Mouse (Mus musculus) midbrain, postnatal 0 days (tissue): ENCODE results near the gene Gsta4. TPM values are rescaled to one million over a fixed set of nuclear protein-coding genes. Genes with fewer than 3 reads are reported as not detected.
"Not testable (repeated sequence)": the region's sequence is repeated elsewhere in the genome, so short reads cannot be mapped to it uniquely, and the experiment has no call there.

ENCODE experiments used
- ATAC-seq: fragments of 200-750 bp; cut with Nextera tagmentation; 2 replicates; pipeline ENCODE4 v1.8.0; 2017; ENCODE audit warnings: moderate number of reproducible peaks, mild to moderate bottlenecking, moderate TSS enrichment, moderate library complexity; ENCODE audit not compliant: low FRiP score
- DNase-seq: peaks from one replicate; pipeline ENCODE4 v3.0.0-alpha.2; 2015; ENCODE audit warnings: low spot score
- H3K27ac ChIP-seq: fragments of 300-500 bp; sonication (generic); 2 replicates; pipeline ENCODE4 v1.5.1; 2014; ENCODE audit warnings: low read depth, mild to moderate bottlenecking, low read length, mixed read lengths
- H3K27me3 ChIP-seq: fragments of 300-500 bp; sonication (generic); 2 replicates; pipeline ENCODE4 v1.6.1; 2014; ENCODE audit warnings: low read length, control low read depth, mixed read lengths; ENCODE audit not compliant: insufficient read depth
- H3K36me3 ChIP-seq: fragments of 300-500 bp; sonication (generic); 2 replicates; pipeline ENCODE4 v1.6.1; 2014; ENCODE audit warnings: low read length, control low read depth, mixed read lengths; ENCODE audit not compliant: insufficient read depth
- H3K4me1 ChIP-seq: fragments of 300-500 bp; sonication (generic); 2 replicates; pipeline ENCODE4 v1.6.1; 2014; ENCODE audit warnings: mild to moderate bottlenecking, control low read depth, antibody characterized with exemption, low read length, mixed read lengths; ENCODE audit not compliant: insufficient read depth
- H3K4me2 ChIP-seq: fragments of 300-500 bp; sonication (generic); 2 replicates; pipeline ENCODE4 v1.6.1; 2014; ENCODE audit warnings: low read depth, mild to moderate bottlenecking, low read length, mixed read lengths; ENCODE audit not compliant: poor library complexity, severe bottlenecking
- H3K4me3 ChIP-seq: fragments of 300-500 bp; sonication (generic); 2 replicates; pipeline ENCODE4 v1.5.1; 2014; ENCODE audit warnings: low read depth, mild to moderate bottlenecking, low read length, moderate library complexity
- H3K9ac ChIP-seq: fragments of 300-500 bp; sonication (generic); replicated peaks from 2 replicates; pipeline ENCODE4 v1.6.1; 2014; ENCODE audit warnings: mild to moderate bottlenecking, low read length, moderate library complexity, mixed read lengths; ENCODE audit not compliant: poor library complexity, severe bottlenecking
- H3K9me3 ChIP-seq: fragments of 300-500 bp; sonication (generic); 2 replicates; pipeline ENCODE4 v1.6.1; 2016; ENCODE audit warnings: low read length, control low read depth
- CTCF ChIP-seq: IDR thresholded peaks from 2 replicates; pipeline ENCODE4 v1.5.1; 2016; ENCODE audit warnings: antibody characterized with exemption, mild to moderate bottlenecking
- WGBS: fragments of 180-500 bp; shearing (Covaris S2); extraction: QIAGEN DNeasy Blood & Tissue Kit; methylation state at CpG from one replicate; pipeline ENCODE4 v1.1.7; 2014; 5-methylcytosine and 5-hydroxymethylcytosine counted together
- polyA plus RNA-seq: library from polyadenylated mRNA; unstranded; fragments of >200 nt; fragmentation: Nextera tagmentation; extraction: Ambion mirVana; gene quantifications from 2 replicates; pipeline ENCODE4 v1.2.1, GENCODE M21; 2015
- total RNA-seq: library from RNA; depleted of rRNA; stranded (reverse); fragments of >200 nt; gene quantifications from 2 replicates; pipeline ENCODE4 v1.2.3, GENCODE M21; 2014

Gene Gsta4
- total and polyA plus RNA-seq, 2 experiments from 2014 or later, result 12.9 to 28.2 TPM

- DNase-seq, result no peak
- Histone ChIP-seq H3K4me2 (no peak overlapping the region), H3K4me1 (no peaks in the 10 kb centered on the region), H3K27ac (no peak overlapping the region), H3K4me3 (no peak overlapping the region), H3K27me3 (no peaks in the 10 kb centered on the region), H3K36me3 (peaks cover 51% of the 10 kb centered on the region), H3K9ac (no peak overlapping the region), H3K9me3 (no peaks in the 10 kb centered on the region)
- no peak for ATAC-seq
- no peak for TF ChIP-seq CTCF
- WGBS, result 93% methylated on average over 6 of the region's 6 CpGs
Measured at GRCm38 (mm10) chr9:78165454-78165853, 17.1 kb upstream of the Gsta4 start.

DNA sequence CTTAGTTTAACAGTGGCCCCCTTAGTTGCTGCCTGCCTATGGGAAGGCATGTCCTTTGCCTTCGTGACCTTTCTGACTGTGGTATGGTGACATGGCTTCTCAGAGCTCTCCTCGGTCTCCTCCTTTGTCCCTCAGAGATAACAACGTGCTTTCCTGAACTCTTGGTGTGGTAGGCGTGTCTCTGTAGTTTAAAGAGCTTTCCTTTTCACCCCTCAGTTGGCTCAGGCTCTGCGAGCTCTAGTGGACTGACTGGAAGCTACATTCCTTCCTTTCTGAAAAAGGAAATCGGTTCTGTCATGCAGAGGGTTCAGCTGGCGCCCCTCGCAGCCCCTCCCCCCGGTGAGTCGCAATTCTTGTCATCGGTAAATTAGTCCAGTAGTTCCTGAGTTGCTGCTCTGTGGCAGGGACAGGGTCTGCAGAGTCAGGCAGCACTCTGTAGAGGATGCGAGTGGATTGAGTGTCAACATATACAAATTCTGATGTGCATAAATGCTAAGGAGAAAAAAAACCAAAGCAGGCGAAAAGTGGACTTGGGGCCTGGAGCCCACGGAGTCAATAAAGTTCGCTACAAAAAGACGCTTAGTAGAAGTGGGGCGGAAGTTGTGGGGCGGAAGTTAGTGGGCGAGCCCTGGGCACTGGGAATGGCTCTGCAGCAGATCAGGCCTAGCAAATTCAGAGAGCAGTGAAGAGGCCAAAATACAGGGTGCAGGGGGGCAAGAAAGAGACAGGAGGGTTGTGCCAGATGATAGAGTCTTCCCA is 15.7 kb upstream of the Gsta4 start:
- Histone ChIP-seq H3K27ac (no peak overlapping the region), H3K27me3 (no peaks in the 10 kb centered on the region), H3K9me3 (no peaks in the 10 kb centered on the region), H3K36me3 (peaks cover 36% of the 10 kb centered on the region), H3K4me1 (no peaks in the 10 kb centered on the region), H3K4me3 (no peak overlapping the region), H3K4me2 (no peak overlapping the region), H3K9ac (no peak overlapping the region)
- ATAC-seq, result no peak
- no peak for DNase-seq
- 85% methylated on average over 19 of the region's 19 CpGs for WGBS
- no peak for TF ChIP-seq CTCF

DNA sequence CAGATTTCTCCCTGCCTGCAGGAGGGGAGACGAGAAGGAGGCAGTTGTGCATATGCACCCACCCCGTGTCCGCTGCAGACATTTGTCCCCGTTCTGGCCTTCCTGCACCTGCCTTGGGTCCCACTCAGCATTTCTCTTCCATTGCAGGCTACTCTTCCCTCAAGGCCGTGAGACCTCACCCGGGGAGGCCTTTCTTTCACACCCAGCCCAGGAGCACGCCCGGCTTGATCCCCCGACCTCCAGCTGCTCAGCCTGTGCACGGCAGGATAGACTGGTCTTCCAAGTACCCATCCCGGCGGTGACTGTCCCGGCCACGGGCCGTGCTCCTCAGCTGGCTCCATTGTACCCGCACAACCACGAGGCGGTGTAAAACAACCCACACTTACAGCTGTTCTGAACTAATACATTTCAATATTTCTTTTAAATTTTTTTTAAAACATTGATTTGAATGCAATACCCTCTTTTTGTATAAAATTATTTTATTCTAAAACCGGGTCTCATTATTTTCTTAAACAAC is 15.1 kb upstream of the Gsta4 start:
- DNase-seq (no peak), ATAC-seq (no peak)
- Histone ChIP-seq H3K4me2 (no peak overlapping the region), H3K27ac (no peak overlapping the region), H3K27me3 (no peaks in the 10 kb centered on the region), H3K4me1 (no peaks in the 10 kb centered on the region), H3K9me3 (no peaks in the 10 kb centered on the region), H3K4me3 (no peak overlapping the region), H3K9ac (no peak overlapping the region), H3K36me3 (peaks cover 30% of the 10 kb centered on the region)
- TF ChIP-seq CTCF, result no peak
- 90% methylated on average over 19 of the region's 19 CpGs for WGBS

GRCm38 (mm10) chr9:78168864-78169263 is 13.7 kb upstream of the Gsta4 start:
- H3K9ac ChIP-seq, result no peak overlapping the region
- H3K4me1 ChIP-seq, result no peaks in the 10 kb centered on the region
- DNase-seq (peak; percentile 19), ATAC-seq (no peak)
- 98% methylated on average over 6 of the region's 6 CpGs for WGBS
- no peaks in the 10 kb centered on the region for H3K27me3 ChIP-seq
- peaks cover 23% of the 10 kb centered on the region for H3K36me3 ChIP-seq
- H3K9me3 ChIP-seq, result no peaks in the 10 kb centered on the region
- H3K4me2 ChIP-seq, result no peak overlapping the region
- peak; percentile 47 for TF ChIP-seq CTCF
- H3K27ac ChIP-seq, result no peak overlapping the region
- no peak overlapping the region for H3K4me3 ChIP-seq

DNA sequence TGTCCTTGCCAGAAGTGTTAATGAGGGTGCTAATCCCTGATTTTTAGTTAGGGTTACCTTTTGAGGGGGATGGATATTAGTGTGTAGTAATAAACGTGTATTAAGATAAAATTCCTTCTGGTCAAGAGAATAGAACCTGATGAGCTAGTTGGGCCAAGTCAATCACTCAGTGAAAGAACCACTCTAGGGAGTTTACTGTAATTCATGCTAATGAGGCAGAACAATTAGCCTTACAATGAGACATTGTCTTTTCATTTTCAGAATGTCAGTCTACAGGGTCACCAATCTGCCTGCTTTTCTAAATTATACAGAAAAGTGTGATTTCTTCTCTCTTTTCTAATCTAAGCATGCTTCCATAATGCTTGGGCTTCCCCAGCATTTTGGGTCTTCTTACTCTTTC is 8.6 kb upstream of the Gsta4 start:
- WGBS, result 54% methylated on average over 1 of the region's 1 CpGs
- Histone ChIP-seq H3K9me3 (no peaks in the 10 kb centered on the region), H3K27me3 (no peaks in the 10 kb centered on the region), H3K27ac (no peak overlapping the region), H3K9ac (no peak overlapping the region), H3K4me1 (no peaks in the 10 kb centered on the region; the same call in 1 of the 2 replicates), H3K36me3 (no peaks in the 10 kb centered on the region), H3K4me2 (no peak overlapping the region), H3K4me3 (no peak overlapping the region)
- no peak for TF ChIP-seq CTCF
- no peak for DNase-seq
- no peak for ATAC-seq

GRCm38 (mm10) chr9:78174925-78175276 is 7.7 kb upstream of the Gsta4 start:
- 40% methylated on average over 3 of the region's 3 CpGs for WGBS
- not testable (repeated sequence) for H3K36me3 ChIP-seq, H3K4me1 ChIP-seq, H3K9me3 ChIP-seq, H3K9ac ChIP-seq, DNase-seq, ATAC-seq, H3K27me3 ChIP-seq, H3K4me3 ChIP-seq
- Histone ChIP-seq H3K27ac (peak overlapping the region; percentile 99; the same call in 1 of the 2 replicates), H3K4me2 (0 out of 2 replicates have a peak overlapping the region, but pooled peaks have one; percentile 18)
